Mouse (Mus musculus) thymus, postnatal 0 days (tissue): ENCODE results near the gene Arl6ip5. TPM values are rescaled to one million over a fixed set of nuclear protein-coding genes. Genes with fewer than 3 reads are reported as not detected.
A peak's percentile ranks its signal among the peaks of the same experiment; 100 is the strongest.
"Not testable (repeated sequence)": the region's sequence is repeated elsewhere in the genome, so short reads cannot be mapped to it uniquely, and the experiment has no call there.

Experiments
- DNase-seq: peaks from one replicate; pipeline ENCODE4 v3.0.0-alpha.2; 2015; ENCODE audit warnings: low spot score
- polyA plus RNA-seq: library from polyadenylated mRNA; unstranded; fragments of >200 nt; fragmentation: Nextera tagmentation; extraction: Ambion mirVana; gene quantifications from 2 replicates; pipeline ENCODE4 v1.2.1, GENCODE M21; 2015

The Arl6ip5 gene
- polyA plus RNA-seq, 1 experiment from 2014 or later, result 112 TPM

DNA sequence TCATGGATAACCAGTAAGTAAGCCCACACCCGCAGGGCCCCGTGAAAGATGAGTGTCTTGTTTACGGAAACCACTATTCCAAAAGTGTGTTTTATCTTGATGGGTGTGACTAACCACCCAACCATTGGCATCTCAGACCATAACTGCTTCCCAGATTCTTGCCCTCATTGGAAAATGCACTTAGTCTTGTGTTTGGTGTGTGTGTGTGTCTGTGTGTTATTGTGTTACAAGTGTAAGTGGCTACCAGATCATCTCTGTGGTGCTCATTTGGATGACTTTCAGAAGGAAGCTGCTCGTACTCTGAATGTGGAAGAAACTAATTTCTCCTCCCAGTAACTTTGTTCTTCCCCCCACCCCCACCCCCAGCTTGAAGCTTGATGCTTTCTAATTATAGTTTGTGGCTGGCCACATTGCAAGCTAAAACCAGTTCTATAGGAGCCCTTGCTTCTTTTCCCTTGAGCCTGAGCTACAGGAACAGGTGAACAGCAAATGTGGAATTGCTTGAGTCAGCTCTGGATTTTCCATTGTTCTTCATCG is 12.5 kb downstream of the Arl6ip5 start:
- peak; percentile 36 for DNase-seq

DNA sequence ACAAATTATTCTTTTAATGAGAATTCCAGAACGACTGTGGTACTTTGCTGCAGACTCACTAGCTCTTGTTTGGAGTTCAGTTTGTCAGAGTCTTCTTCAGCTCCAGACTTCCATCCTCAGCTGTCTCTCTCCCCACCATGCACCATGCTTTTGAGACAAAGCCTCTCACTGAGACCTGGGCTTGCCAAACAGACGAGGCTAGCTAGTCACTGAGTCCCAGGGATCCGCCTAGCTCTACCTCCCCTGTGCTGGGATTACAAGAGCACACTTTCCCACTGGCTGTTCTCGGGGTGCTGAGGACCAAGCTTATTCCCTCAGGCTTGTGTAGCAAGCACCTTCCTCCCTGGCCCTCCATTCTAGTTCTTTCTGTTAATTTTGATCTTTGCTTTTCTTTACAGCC is 13.1 kb downstream of the Arl6ip5 start:
- DNase-seq, result no peak

- no peak for DNase-seq
These were observed 14.0 kb downstream of the Arl6ip5 start for GRCm38 (mm10) chr6:97224505-97224904.

DNA sequence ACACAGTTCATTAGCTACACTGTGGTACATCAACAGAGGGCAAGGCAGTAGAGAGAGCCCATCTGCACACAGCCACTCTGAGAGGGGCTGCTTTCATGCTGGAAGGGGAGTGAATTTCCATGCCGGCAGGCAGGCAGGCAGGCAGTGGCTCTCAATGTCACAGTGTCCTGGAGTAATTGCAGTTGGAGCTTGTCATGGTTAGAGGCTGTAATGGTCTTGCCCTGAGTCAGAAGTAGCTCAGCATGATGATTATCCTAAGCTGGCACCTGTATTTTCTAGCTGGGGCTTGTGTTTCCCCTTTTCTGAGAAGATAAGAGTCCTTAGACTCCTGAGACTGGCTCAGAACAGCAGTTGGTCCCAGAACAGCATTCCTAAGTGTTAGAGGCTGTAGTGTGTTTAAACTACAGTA is 15.6 kb downstream of the Arl6ip5 start:
- no peak for DNase-seq

DNA sequence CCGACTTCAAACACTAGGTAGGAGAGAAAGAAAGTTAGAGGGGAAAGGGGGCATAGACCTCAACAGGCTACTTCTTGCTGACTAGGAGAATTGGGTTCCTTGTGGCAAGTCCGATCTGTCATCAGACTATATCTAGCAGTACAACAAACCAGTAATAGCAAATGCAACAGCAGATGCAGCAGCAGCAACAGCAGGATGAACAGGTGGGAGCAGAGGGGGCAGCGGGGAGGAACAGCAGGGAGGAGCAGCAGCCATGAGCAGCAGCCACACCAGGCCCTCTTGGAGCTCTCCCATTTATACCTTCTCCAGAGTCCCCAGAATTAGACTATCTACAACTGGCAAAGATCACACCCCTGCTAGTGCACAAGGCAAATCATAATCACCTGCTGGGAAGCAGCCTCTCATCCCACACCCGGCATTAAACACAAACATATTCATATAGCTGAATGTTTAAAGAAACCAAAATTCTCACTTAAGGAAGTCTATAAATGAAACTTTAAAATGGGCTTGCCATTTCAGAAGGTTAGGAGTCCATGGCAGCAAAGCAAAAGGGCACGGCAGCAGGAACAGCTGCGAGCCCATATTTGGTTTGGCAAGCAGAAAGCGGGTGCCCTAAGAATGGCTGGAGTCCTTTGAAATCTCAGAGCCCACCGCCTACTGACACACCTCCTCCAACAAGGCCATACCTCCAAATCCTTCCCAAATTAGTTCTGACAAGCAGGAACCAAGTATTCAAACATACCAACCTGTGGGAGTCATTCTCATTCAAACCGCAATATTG is 16.8 kb downstream of the Arl6ip5 start:
- DNase-seq, result no peak

DNA sequence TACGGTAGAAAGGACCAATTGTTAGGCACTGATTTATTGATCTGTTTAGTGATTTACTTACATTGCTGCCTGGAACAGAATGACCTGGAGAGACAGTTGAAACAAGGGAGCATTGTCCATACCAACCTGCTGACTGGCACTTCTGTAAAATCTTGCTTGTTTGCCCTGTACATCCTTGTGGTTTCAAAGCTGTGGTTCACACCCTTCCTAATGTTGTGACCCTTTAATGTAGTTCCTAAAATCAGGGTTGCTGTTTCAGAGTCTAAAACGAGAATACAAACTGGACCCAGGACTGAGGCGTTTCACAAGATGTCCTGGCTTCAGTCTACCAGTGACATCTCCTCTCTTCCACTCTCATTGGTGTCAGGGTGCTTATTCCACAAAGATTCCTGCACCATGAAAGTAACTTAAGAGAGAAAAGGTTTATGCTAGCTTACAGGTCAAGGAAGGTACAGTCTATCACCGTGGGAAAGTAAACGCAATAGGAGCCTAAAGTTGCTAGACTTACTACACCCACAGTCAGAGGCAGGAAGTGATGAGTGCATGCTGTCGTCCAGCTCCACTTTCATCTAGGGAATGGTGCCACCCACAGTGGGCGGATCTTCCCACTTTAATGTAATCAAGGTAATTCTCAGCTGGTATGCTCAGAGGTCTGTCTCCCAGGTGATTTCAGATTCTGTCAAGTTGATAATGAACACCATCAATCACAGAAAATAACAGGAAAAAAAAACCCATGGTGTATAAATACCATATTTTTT is 24.6 kb downstream of the Arl6ip5 start:
- DNase-seq, result no peak

- DNase-seq, result no peak
These were observed 25.6 kb downstream of the Arl6ip5 start for GRCm38 (mm10) chr6:97236088-97236487.

DNA sequence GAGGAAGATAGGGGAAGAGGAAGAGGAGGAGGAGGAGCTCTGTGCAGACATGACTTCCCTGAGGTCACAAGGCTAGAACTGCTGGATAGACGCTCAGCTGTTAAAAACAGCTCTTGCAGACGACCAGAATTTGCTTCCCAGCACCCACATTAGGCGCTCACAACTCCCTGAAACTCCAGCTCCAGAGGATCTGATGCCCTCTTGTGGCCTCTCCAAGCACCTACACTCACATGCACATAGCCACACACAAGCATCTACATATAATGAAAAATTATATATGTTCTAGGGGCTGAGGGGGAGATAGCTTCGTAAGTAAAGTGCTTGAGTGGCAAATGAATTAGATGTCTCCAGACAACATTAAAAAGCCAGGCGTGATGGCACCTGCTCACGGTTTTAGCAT is 28.9 kb downstream of the Arl6ip5 start:
- DNase-seq, result no peak

DNA sequence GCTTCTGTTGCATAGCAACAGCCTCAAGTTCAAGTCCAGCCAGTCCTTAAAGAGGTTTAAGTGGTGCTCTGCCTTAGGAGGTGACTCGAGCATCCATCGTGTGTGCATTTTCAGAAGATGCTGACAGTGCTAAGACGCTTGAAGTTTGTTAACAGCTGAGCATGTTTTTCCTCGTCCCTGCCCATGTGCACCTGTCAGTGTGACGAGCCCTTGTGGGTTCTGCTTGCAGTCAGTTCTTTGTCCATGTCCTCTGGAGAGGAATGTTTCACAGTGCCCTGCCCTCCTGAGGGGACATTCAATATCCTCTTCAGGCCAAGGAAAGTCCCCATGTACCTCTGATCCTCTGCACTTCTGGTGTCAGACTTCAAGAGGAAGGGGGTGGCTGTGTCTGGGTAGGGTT is 29.6 kb downstream of the Arl6ip5 start:
- DNase-seq, result no peak

DNA sequence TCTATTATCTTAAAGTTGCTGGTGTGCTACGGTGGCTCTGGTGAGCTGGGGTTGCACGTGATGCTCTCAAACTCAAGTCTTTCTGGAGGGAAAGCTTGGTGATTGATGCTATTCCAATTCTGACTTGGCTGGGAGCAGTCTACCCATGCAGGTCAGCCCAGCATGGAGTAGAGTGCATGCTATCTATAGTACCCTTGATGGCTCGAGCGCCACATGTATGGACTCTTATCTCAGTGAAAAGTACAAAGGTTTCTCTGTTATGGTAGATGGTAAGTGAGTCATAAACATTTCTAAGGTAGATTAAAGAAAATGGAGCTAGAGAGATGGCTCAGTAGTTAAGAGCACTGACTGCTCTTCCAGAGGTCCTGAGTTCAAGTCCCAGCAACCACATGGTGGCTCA is 32.0 kb downstream of the Arl6ip5 start:
- DNase-seq, result no peak

- no peak for DNase-seq
These were observed 34.7 kb downstream of the Arl6ip5 start for GRCm38 (mm10) chr6:97245200-97245599.

- peak; percentile 77 for DNase-seq
These were observed 40.5 kb downstream of the Arl6ip5 start for GRCm38 (mm10) chr6:97250966-97251365.

DNA sequence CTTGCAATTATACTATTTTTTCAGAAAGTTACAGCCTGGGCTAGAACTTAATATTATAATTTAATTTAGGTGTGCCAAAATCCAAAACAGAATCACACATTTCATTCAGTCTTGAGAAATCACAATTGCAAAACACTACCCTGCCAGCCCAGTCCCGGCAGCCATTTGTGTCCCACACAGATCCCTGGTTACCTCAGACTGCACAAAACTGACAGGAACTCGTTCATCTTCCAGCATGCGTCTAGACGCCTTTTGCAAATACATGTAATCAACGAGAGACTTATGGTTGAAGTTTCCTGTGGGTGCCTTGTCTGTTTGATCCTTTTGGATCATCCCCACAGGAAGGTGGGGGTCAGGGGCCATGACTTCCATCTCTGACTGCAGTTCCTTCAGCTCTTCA is 41.6 kb downstream of the Arl6ip5 start:
- DNase-seq, result no peak

DNA sequence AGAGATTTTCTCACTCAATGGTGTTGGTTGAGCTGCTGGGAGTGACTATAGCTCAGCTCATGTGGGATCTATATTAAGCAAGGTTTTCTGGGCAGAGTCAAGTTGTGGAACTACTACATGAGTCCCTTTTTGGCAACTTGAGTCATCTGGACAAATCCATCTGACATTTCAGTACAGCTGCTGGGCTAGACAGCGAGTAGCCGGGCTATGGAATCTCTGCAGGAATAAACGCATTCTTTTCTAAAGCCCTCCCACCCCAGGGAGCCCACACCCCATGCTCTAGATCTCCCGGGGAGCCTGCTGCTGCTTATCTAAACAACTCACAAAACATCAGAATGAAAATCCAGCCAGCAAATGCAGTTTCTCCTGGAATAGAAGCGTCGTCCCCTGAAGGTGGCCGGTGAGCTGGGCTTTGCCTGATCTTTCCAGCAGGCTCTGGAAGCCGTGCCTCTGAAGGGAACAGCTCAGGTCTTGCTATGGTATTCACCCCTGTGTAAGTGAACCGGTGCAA is 42.3 kb downstream of the Arl6ip5 start, which contains the start of gene Lmod3:
Lmod3 (minus strand) TSS at position 49 of the 511 bp plus-strand sequence.
- DNase-seq, result no peak

DNA sequence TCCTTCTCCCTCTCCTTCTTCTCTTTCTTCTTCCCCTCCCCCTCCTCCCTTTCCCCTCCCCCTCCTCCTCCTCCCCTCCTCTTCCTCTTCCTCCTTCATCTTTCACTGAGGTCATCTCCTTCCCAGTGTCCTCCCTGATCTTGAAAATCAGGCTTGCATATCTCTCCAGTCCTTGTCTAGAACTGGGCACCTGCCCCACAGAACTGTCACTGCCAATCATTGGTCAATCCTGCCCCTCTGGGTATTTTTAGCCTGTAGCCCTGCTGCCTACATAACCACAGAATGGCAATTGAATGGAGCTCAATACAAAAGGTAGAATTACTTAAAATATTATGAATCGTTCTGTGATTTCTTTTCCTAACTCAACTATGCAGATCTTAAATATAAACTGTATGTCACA is 48.0 kb downstream of the Arl6ip5 start:
- DNase-seq, result no peak

DNA sequence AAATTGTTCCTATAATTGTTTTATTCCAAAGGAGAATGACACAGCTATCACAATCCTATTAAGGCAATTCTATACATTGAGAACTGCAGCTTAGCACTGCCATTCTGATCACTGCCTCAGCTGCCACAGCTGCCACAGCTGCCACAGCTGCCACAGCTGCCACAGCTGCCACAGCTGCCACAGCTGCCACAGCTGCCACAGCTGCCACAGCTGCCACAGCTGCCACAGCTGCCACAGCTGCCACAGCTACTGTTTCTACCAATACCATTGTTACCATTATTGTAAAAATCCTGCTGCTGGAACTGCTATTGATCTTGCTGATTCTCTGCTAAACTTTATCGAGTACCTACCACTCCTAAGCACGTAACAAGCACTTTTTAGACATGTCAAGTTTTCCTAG is 49.4 kb downstream of the Arl6ip5 start:
- not testable (repeated sequence) for DNase-seq

DNA sequence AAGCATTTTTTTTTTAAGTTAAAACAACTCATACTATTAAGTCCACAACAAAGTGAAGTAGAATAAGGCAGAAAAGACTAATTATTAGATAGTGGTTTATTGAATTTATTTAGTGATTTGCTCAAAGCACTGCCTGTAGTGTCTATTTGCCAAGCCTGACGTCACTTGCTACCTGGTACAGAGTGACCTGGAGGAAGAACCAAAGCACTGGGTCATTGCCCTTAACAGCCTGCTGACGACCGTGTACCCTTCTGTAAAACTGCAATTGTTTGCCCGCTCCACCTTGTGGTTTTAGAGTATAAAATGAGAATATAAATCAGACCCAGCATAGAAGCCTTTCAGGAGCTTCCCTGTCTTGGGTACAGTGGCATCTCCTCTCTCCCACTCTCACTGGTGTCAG is 51.7 kb downstream of the Arl6ip5 start:
- DNase-seq, result no peak

DNA sequence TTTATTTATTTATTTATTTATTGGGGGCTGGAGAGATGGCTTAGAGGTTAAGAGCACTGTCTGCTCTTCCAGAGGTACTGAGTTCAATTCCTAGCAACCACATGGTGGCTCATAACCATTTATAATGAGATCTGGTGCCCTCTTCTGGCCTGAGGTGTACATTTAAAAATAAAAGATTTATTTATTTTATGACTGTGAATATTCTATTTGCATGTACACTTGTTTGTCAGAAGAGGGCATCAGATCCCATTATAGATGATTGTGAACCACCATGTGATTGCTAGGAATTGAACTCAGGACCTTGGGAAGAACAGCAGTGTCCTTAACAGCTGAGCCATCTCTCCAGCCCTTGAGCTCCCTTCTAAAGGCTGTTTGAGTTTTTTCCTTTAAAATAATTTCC is 53.3 kb downstream of the Arl6ip5 start:
- DNase-seq, result peak; percentile 19

DNA sequence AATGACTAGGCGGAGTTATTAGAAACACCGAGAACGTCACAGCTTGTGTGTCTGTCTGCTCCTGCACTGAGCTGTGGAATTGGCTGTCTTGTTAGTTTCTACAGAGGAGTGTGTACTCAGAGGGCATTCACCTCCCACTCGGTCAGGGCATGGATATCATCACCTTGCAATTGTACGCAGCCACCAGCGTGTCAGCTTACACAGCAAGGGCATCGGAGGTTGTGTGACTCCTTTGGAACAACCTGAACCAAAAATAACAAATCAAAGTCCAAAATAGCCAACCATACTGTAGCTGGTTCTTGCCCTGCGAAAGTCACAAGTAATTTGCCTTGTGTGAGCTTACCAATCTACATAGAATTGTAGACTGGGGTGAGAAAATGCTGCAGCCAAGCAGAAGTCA is 54.8 kb downstream of the Arl6ip5 start:
- no peak for DNase-seq

- no peak for DNase-seq
These were observed 55.2 kb downstream of the Arl6ip5 start for GRCm38 (mm10) chr6:97265705-97266104.

DNA sequence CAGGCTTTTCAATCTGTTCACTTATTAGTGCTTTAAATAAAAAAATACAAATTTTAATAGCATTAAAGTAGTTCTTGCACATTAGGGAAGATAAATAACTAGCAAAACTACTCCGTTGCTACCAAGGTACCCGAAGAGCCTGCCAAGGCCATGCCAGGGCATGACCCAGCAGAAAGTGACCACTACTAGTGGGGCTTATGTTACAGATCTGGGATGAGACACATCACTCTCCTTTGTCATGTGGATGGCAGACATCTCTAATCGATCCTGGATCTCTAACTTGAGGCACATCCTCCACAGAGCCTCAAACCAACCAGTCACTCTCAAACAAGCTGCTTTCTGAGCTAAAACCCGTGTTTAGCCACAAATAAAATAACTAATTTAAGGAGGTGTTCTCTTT is 56.2 kb downstream of the Arl6ip5 start:
- DNase-seq, result no peak

GRCm38 (mm10) chr6:97267132-97267531 is 56.6 kb downstream of the Arl6ip5 start:
- DNase-seq, result no peak
